Mouse (Mus musculus) heart, postnatal 0 days (tissue): ENCODE results near the gene Arl8a. TPM values are rescaled to one million over a fixed set of nuclear protein-coding genes. Genes with fewer than 3 reads are reported as not detected.
A peak's percentile ranks its signal among the peaks of the same experiment; 100 is the strongest.

Source experiments
- ATAC-seq: fragments of 200-750 bp; cut with Nextera tagmentation; 2 replicates; pipeline ENCODE4 v1.8.0; 2017; ENCODE audit warnings: low read depth, moderate number of reproducible peaks, moderate library complexity; ENCODE audit not compliant: insufficient read depth
- DNase-seq: peaks from one replicate; pipeline ENCODE4 v3.0.0-alpha.2; 2016; ENCODE audit warnings: low spot score
- H3K27ac ChIP-seq: fragments of 300-500 bp; sonication (generic); 2 replicates; pipeline ENCODE4 v1.5.1; 2014; ENCODE audit warnings: low read depth, mild to moderate bottlenecking
- H3K27me3 ChIP-seq: fragments of 300-500 bp; sonication (generic); 2 replicates; pipeline ENCODE4 v1.6.1; 2014; ENCODE audit warnings: low read length, mixed read lengths; ENCODE audit not compliant: control insufficient read depth, insufficient read depth
- H3K36me3 ChIP-seq: fragments of 300-500 bp; sonication (generic); replicated peaks from 2 replicates; pipeline ENCODE4 v1.6.1; 2014; ENCODE audit warnings: low read length, mixed read lengths; ENCODE audit not compliant: control insufficient read depth, insufficient read depth
- H3K4me1 ChIP-seq: fragments of 300-500 bp; sonication (generic); 2 replicates; pipeline ENCODE4 v1.6.1; 2014; ENCODE audit warnings: antibody characterized with exemption; ENCODE audit not compliant: control insufficient read depth, insufficient read depth
- H3K4me2 ChIP-seq: fragments of 300-500 bp; sonication (generic); 2 replicates; pipeline ENCODE4 v1.6.1; 2014; ENCODE audit warnings: low read depth, mild to moderate bottlenecking, low read length, moderate library complexity
- H3K4me3 ChIP-seq: fragments of 300-500 bp; sonication (generic); 2 replicates; pipeline ENCODE4 v1.5.1; 2014; ENCODE audit warnings: low read depth, low read length
- H3K9ac ChIP-seq: fragments of 300-500 bp; sonication (generic); replicated peaks from 2 replicates; pipeline ENCODE4 v1.6.1; 2014; ENCODE audit warnings: low read depth, low read length, mixed read lengths
- H3K9me3 ChIP-seq: fragments of 300-500 bp; sonication (generic); replicated peaks from 2 replicates; pipeline ENCODE4 v1.6.1; 2016; ENCODE audit warnings: low read length; ENCODE audit not compliant: control insufficient read depth
- CTCF ChIP-seq: IDR thresholded peaks from 2 replicates; pipeline ENCODE4 v1.5.1; 2016; ENCODE audit warnings: antibody characterized with exemption, control low read depth, low read depth
- EP300 ChIP-seq: IDR thresholded peaks from 2 replicates; pipeline ENCODE4 v1.6.1; 2016; ENCODE audit warnings: antibody characterized with exemption, low read depth
- WGBS: fragments of 180-500 bp; shearing (Covaris S2); extraction: QIAGEN DNeasy Blood & Tissue Kit; methylation state at CpG from one replicate; pipeline ENCODE4 v1.1.7; 2014; 5-methylcytosine and 5-hydroxymethylcytosine counted together
- polyA plus RNA-seq: library from polyadenylated mRNA; unstranded; fragments of >200 nt; fragmentation: Nextera tagmentation; extraction: Ambion mirVana; gene quantifications from 2 replicates; pipeline ENCODE4 v1.2.1, GENCODE M21; 2015
- total RNA-seq: library from RNA; depleted of rRNA; stranded (reverse); fragments of >200 nt; gene quantifications from 2 replicates; pipeline ENCODE4 v1.2.3, GENCODE M21; 2014; ENCODE audit warnings: low replicate concordance

Gene Arl8a
- total and polyA plus RNA-seq, 2 experiments from 2014 or later, result 35.3 to 43.4 TPM

DNA sequence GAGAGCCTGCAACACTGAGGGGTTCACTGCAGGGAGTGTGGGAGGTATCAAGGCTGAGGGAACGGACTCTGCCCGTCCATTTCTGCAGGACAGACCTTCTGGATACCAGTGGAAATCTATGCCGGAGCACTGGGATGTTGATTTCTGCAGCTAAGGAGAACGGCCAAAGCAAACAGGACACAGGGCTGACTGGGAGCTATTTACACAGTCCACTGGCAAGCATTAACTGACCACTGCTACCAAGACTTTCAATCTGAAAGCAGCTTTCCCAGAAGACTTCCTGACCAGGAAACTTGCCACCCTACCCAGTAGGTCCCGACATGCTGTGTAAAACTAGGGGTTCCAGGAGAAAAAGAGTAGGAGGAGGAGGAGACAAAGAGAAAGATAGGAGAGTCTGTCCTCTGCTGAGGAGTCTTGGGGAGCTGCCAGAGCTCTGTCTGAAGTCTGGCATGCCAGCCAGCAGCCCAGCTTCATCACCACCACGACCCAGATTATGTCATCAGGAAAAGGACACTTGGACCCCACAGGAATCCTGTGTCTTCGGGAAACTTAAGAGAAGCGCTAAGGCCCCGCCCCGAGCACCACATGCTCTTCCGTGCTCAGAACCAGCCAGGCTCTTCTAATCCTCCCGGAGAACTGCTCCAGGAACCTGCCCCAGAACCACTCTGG, 23.1 kb downstream of the Arl8a start:
- H3K27me3 ChIP-seq, result peaks cover 63% of the 10 kb centered on the region
- TF ChIP-seq CTCF (no peak), EP300 (no peak)
- DNase-seq, result peak; percentile 39
- H3K4me2 ChIP-seq, result peak overlapping the region; percentile 37
- no peak overlapping the region; the same call in 1 of the 2 replicates for H3K4me3 ChIP-seq
- ATAC-seq, result peak; percentile 22; the same call in 1 of the 2 replicates
- H3K27ac ChIP-seq, result peak overlapping the region; percentile 52
- no peak overlapping the region for H3K9ac ChIP-seq
- 36% methylated on average over 12 of the region's 12 CpGs for WGBS
- no peaks in the 10 kb centered on the region for H3K4me1 ChIP-seq
- H3K36me3 ChIP-seq, result no peaks in the 10 kb centered on the region
- no peaks in the 10 kb centered on the region for H3K9me3 ChIP-seq

DNA sequence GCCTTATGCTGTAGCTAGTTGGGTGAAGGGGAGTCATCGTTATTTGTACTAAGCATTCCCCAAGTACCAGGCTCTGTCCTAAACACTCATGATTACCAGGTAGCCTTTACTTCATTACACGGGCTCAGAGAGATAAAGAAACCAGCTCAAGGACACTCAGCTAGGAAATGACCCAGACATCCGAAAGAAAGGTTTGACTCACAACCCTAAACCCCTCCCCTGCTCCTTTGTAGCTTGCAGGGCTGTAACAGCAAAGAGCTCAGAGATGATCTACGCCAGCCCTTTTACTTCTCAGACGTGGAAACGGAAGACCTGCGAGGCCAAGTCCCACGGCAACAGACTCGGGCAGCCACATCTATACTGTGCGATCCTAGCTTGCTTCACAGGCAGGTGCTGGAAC, 23.7 kb downstream of the Arl8a start:
- WGBS, result 40% methylated on average over 10 of the region's 10 CpGs
- no peak overlapping the region for H3K9ac ChIP-seq
- no peaks in the 10 kb centered on the region for H3K4me1 ChIP-seq
- H3K27ac ChIP-seq, result no peak overlapping the region
- H3K9me3 ChIP-seq, result no peaks in the 10 kb centered on the region
- DNase-seq (no peak), ATAC-seq (0 out of 2 replicates have a peak, but pooled peaks have one; percentile 12)
- H3K4me3 ChIP-seq, result no peak overlapping the region
- peak overlapping the region; percentile 37 for H3K4me2 ChIP-seq
- TF ChIP-seq EP300 (no peak), CTCF (no peak)
- H3K27me3 ChIP-seq, result peaks cover 63% of the 10 kb centered on the region
- no peaks in the 10 kb centered on the region for H3K36me3 ChIP-seq

DNA sequence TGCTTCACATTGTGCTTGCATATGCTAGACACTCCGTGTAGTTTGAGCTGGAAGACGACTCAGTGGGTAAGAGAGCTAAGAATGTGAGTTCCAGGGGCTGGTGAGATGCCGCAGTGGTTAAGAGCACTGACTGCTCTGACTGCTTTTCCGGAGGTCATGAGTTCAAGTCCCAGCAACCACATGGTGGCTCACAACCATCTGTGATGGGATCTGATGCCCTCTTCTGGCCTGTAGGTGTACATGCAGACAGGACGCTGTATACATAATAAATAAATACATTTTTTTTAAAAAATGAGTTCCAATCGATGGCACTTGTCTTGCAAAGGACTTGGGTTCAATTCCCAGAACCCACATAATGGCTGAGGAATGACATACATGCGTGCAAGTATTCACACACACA, 24.6 kb downstream of the Arl8a start:
- Histone ChIP-seq H3K9me3 (no peaks in the 10 kb centered on the region), H3K9ac (no peak overlapping the region), H3K27me3 (peaks cover 60% of the 10 kb centered on the region), H3K27ac (no peak overlapping the region), H3K4me1 (no peaks in the 10 kb centered on the region), H3K36me3 (no peaks in the 10 kb centered on the region), H3K4me3 (no peak overlapping the region), H3K4me2 (no peak overlapping the region)
- TF ChIP-seq EP300 (no peak), CTCF (peak; percentile 23; the same call in 1 of the 2 replicates)
- WGBS, result 82% methylated on average over 7 of the region's 7 CpGs
- no peak for ATAC-seq
- DNase-seq, result no peak

DNA sequence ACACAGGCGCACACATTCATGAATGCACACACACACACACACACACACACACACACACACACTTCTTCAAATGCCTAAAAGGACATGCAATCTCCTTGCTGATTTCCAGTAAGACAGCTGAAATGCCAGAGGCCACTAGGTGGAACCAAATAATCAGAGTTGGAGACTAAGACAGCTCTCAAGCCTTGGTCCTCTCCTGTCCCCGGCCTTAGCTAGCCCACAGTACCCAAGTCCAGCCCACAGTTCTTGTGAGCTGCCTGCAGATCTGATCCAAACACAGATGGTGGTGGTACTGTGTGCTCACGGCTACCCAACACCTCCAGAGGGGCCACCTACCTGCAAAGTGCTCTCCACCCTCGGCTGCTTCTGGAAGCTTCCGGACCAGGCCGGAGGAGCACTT, 25.4 kb downstream of the Arl8a start:
- H3K27ac ChIP-seq, result no peak overlapping the region
- TF ChIP-seq CTCF (peak; percentile 90), EP300 (no peak)
- ATAC-seq, result peak; percentile 65
- H3K9ac ChIP-seq, result no peak overlapping the region
- 56% methylated on average over 6 of the region's 6 CpGs for WGBS
- no peaks in the 10 kb centered on the region for H3K36me3 ChIP-seq
- H3K27me3 ChIP-seq, result peaks cover 52% of the 10 kb centered on the region
- no peak overlapping the region for H3K4me2 ChIP-seq
- no peaks in the 10 kb centered on the region for H3K9me3 ChIP-seq
- H3K4me3 ChIP-seq, result no peak overlapping the region
- H3K4me1 ChIP-seq, result no peaks in the 10 kb centered on the region
- DNase-seq, result peak; percentile 73

DNA sequence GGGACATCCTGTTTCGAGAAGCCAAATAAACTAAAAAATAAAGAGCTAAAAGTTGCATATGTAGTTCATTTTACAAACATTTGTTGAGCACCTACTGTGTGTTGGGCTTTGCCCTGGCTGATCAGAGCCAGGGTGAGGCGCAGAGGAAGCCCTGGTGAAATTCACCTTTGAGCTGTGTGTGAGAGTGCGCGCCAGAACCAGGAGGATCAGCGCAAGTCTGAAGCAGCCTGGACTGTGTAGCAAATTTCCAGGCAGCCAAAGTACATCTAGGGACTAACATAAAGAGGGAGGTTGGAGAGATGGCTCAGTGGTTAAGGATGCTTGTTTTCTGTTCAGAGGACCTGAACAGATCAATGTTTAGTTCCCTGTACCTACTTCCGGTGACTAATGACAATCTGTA, 26.7 kb downstream of the Arl8a start:
- DNase-seq, result no peak
- H3K9ac ChIP-seq, result no peak overlapping the region
- ATAC-seq, result no peak

DNA sequence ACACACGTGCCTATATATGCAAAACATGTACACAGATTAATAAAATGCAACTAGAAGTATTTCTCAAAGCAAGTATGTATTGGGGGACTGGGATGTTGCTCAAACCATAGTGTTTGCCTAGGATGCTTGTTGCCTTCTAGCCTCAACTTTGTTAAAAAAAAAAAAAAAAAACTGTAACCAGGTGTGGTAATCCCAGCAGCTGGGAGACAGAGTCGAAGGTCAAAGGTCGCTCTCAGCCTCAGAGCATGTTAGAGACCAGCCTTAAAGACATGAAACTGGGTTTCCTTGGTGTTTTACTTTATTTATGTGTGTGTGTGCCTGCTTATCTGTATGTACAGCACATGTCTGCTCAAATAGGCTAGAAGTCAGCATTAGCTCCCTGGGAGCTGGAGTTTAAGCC, 28.6 kb downstream of the Arl8a start:
- no peak overlapping the region for H3K4me3 ChIP-seq
- H3K27ac ChIP-seq, result no peak overlapping the region
- no peak for TF ChIP-seq EP300
- no peak for TF ChIP-seq CTCF
- no peaks in the 10 kb centered on the region for H3K4me1 ChIP-seq
- DNase-seq (no peak), ATAC-seq (no peak)
- no peaks in the 10 kb centered on the region for H3K36me3 ChIP-seq
- peaks cover 34% of the 10 kb centered on the region for H3K27me3 ChIP-seq
- H3K4me2 ChIP-seq, result no peak overlapping the region
- H3K9me3 ChIP-seq, result no peaks in the 10 kb centered on the region
- 80% methylated on average over 3 of the region's 3 CpGs for whole genome bisulfite sequencing
- no peak overlapping the region for H3K9ac ChIP-seq

More for the DNA sequence above, 26.7 kb downstream of the Arl8a start:
- no peak for TF ChIP-seq EP300
- no peak for TF ChIP-seq CTCF
- H3K4me3 ChIP-seq, result no peak overlapping the region
- no peaks in the 10 kb centered on the region for H3K36me3 ChIP-seq
- no peaks in the 10 kb centered on the region for H3K4me1 ChIP-seq
- 93% methylated on average over 6 of the region's 6 CpGs for WGBS
- peaks cover 42% of the 10 kb centered on the region for H3K27me3 ChIP-seq
- no peaks in the 10 kb centered on the region for H3K9me3 ChIP-seq
- H3K4me2 ChIP-seq, result no peak overlapping the region
- no peak overlapping the region for H3K27ac ChIP-seq
